Mouse (Mus musculus): ENCODE measurements around the gene Sprr2j-ps. TPM values are rescaled to one million over a fixed set of nuclear protein-coding genes. Genes with fewer than 3 reads are reported as not detected.

Sprr2j-ps gene
- total RNA-seq (2021): not detected
- long read RNA-seq, experiment 1: 0 reads
- long read RNA-seq, experiment 2: 0 reads

DNA sequence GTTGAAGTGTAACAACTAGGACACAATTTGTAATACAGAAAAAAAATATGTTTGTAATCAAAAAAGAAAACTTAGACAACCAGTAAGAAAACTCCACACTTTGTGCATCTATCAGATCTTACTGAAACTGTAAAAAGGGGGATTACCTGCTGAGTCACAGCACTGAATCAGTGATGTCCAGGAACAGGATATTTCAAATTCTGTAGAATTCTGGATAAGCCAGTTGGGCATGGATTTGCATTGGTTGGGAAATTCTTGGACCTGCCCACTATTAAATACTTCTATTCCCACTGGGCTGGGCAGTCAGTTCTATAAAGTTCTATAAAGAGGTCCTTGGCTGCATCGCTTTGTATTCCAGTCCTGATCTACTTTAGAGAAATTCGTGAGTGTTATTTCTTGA lies at the start of gene Sprr2j-ps:
Sprr2j-ps (plus strand) TSS at position 301 of the 400 bp plus-strand sequence.
- no peak for DNase-seq

- DNase-seq: no peak
Measured at GRCm38 (mm10) chr3:92373613-92374012, 44.3 kb upstream of the Sprr2j-ps start.

GRCm38 (mm10) chr3:92385385-92385784 lies 32.5 kb upstream of the Sprr2j-ps start, which contains the start of gene Sprr2h:
Gene Sprr2h (plus strand): TSS chr3:92385685.
- DNase-seq: no peak

- DNase-seq: no peak
Measured at GRCm38 (mm10) chr3:92394301-92394700, 23.6 kb upstream of the Sprr2j-ps start.

- no peak for DNase-seq
Measured at GRCm38 (mm10) chr3:92407691-92408090, 10.2 kb upstream of the Sprr2j-ps start, which contains the start of gene Sprr2i. Gene Sprr2i (plus strand): TSS chr3:92407991.

DNA sequence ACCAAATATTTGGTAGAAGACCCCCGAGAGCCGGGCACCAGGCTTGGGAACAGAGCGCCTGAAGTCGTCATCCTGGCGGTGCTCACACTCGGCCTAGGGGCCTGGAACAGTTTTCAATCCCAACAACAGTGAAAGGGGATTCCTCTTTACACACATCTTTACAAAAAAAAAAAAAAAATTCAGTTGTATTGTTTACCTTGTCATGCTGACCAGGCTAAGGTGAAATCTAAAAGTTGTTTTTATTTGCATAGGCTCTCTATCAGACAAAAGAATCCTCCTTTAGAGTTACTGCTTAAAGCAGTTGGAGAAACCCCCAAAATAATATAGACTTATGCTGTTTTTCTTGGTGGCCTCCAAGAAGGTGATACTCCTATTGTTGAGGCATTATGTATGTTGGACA lies 11.4 kb downstream of the Sprr2j-ps start, which contains the start of gene Gm9774:
Gm9774 (minus strand) TSS at position 101 of the 400 bp plus-strand sequence.
- DNase-seq: no peak

DNA sequence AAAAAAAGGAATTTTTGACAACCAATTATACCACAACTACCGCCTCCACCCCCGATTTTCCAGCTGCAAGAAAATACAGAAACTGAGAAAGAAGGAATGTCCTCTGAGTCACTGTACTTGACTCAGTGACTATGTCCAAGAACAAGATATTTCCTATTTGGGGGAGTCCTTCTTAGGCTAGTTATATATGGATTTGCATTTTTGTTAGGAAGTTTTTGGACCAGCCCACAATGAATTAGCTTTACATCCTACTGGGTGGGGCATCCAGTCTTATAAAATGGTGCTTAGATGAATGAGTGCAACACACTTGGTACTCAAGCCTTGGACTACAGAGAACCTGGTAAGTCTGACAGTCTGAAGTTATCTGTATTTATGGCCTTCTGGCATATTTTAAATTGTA lies 14.4 kb downstream of the Sprr2j-ps start, which contains the start of gene Sprr2k:
Sprr2k (plus strand) TSS at position 301 of the 400 bp plus-strand sequence.
- no peak for DNase-seq

DNA sequence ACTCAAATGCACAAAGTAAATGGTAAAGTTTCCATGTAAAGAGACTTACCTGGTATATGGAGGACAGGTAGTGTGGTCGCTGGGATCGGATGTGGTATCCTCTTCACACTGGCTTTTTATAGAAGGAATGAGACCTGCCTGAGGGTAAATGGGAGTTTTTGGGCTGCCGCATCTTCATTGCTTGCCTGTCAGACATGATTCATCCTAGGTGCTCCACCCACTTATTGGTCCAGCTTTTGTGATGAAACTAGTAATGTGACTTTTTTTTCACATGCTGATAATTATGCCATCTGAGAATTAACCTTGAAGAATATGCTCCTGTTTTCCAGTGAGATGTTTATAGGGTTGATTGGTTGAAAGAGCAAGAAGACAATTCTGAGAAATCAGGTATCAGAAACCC lies 20.8 kb downstream of the Sprr2j-ps start, which contains the start of gene Sprr1b:
Sprr1b (minus strand) TSS at position 101 of the 400 bp plus-strand sequence.
- no peak for DNase-seq

DNA sequence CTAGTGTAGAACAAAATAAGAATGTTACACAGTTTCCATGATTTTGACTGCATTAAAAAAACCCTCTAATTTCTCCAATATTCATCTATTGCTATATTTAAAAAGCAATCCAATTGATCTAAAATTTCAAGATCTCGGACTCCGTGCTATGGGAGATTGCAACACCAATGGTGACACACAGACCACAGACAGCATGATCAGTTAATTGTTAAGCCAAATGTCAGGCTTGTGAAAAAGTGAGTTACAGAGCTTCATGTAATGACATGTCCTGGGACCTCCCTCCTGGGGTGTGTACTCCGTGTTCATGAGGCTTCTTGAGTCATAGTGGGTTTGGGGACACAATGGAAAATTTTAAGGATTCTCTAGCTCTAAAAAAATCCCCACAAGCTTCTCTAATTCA lies 22.3 kb downstream of the Sprr2j-ps start:
- no peak for DNase-seq

DNA sequence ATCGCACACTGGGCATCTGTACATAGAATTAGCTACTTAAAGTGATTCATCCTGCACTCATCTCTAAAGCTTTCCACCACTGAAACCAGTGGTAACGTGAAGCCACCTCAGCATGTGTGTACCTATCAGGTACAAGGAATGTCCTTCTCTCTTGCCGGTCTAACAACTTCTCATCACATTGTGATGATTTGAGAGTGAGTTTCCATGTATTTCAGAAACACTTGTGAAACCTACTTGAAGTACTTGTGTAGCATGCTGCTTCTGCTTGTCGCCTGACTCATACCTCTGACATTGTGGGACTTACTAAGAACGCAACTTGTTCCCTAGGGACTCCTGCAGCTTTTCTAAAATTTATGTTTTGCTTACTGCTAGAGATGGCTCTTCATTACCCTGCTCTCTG lies 37.3 kb downstream of the Sprr2j-ps start:
- no peak for DNase-seq

- no peak for DNase-seq
Measured at GRCm38 (mm10) chr3:92458620-92459019, 40.7 kb downstream of the Sprr2j-ps start, which contains the start of gene Sprr3. Gene Sprr3 (minus strand): TSS chr3:92458720.

DNA sequence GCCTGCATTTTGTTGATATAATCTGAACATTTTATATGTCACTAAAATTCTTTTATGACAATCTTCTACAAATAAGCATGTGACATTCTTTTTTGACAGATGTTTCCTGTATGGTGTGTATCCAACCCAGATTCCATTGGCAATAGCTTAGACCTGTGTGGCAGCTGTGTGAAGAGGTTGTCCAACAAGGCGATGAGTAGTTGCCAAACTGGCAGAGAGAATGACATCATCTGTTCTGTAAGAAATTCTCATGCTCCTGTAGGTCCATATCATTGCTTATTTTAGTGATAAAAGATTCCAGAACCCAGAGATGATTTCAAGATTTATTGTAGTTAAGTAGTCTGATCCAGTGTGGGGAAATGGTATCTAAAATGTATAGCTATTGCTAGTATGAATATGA lies 48.7 kb downstream of the Sprr2j-ps start:
- DNase-seq: no peak

- DNase-seq: no peak
Measured at GRCm38 (mm10) chr3:92467424-92467823, 49.5 kb downstream of the Sprr2j-ps start.

Other genes starting within 250 kb of the Sprr2j-ps start
- gene Sprr2a1, start 202.3 kb upstream of the Sprr2j-ps start, total RNA-seq (2021): not detected
- gene Sprr2a2, start 202.2 kb upstream of the Sprr2j-ps start, total RNA-seq (2021): not detected
- not detected for gene Sprr2a3, start 132.7 kb upstream of the Sprr2j-ps start, total RNA-seq (2021)
- not detected for gene Sprr2b, start 101.5 kb upstream of the Sprr2j-ps start, total RNA-seq (2021)
- gene Sprr2d, start 78.9 kb upstream of the Sprr2j-ps start, total RNA-seq (2021): not detected
- gene Sprr2e, start 65.9 kb upstream of the Sprr2j-ps start, total RNA-seq (2021): not detected
- not detected for gene Sprr2f, start 52.9 kb upstream of the Sprr2j-ps start, total RNA-seq (2021)
- gene Sprr2h, start 32.4 kb upstream of the Sprr2j-ps start, total RNA-seq (2021): not detected
- gene Sprr2i, start 10.1 kb upstream of the Sprr2j-ps start, total RNA-seq (2021): not detected
- 10 to 100 TPM in 1 of 2 experiments, 1 to 10 TPM in 1; 8.2 to 10.7 TPM for gene Gm9774, start 11.3 kb downstream of the Sprr2j-ps start, total RNA-seq (2021)
- not detected for gene Sprr2k, start 14.5 kb downstream of the Sprr2j-ps start, total RNA-seq (2021)
- not detected for gene Sprr1b, start 20.7 kb downstream of the Sprr2j-ps start, total RNA-seq (2021)
- gene Sprr3, start 40.6 kb downstream of the Sprr2j-ps start, total RNA-seq (2021): not detected
- gene Sprr1a, start 67.8 kb downstream of the Sprr2j-ps start, total RNA-seq (2021): not detected
- not detected for gene Sprr4, start 82.4 kb downstream of the Sprr2j-ps start, total RNA-seq (2021)
- not detected for gene 2310046K23Rik, start 116.4 kb downstream of the Sprr2j-ps start, total RNA-seq (2021)
- gene Ivl, start 155.7 kb downstream of the Sprr2j-ps start, total RNA-seq (2021): not detected
- gene Smcp, start 170.9 kb downstream of the Sprr2j-ps start, total RNA-seq (2021): not detected
- not detected for gene 2210017I01Rik, start 189.4 kb downstream of the Sprr2j-ps start, total RNA-seq (2021)
- gene Lce6a, start 203.6 kb downstream of the Sprr2j-ps start, total RNA-seq (2021): not detected
- not detected for gene Lce1a1, start 230.2 kb downstream of the Sprr2j-ps start, total RNA-seq (2021)
- not detected for gene Lce1b, start 238.8 kb downstream of the Sprr2j-ps start, total RNA-seq (2021)